Mouse (Mus musculus) brain, embryonic 14.5 days (tissue): ENCODE data around the gene Cstb.

Experiments
- CTCF ChIP-seq: fragments of 200-500 bp; IDR thresholded peaks from 2 replicates; pipeline ENCODE4 v1.5.1; 2012; ENCODE audit warnings: inconsistent platforms, mild to moderate bottlenecking, moderate library complexity, borderline replicate concordance; ENCODE audit not compliant: insufficient read depth, insufficient read length; ENCODE audit errors: extremely low read depth
- POLR2A ChIP-seq: fragments of 200-500 bp; IDR thresholded peaks from 2 replicates; pipeline ENCODE4 v1.6.1; 2012; ENCODE audit warnings: mild to moderate bottlenecking, inconsistent platforms, borderline replicate concordance; ENCODE audit not compliant: poor library complexity, insufficient read depth, insufficient read length, severe bottlenecking; ENCODE audit errors: extremely low read depth

DNA sequence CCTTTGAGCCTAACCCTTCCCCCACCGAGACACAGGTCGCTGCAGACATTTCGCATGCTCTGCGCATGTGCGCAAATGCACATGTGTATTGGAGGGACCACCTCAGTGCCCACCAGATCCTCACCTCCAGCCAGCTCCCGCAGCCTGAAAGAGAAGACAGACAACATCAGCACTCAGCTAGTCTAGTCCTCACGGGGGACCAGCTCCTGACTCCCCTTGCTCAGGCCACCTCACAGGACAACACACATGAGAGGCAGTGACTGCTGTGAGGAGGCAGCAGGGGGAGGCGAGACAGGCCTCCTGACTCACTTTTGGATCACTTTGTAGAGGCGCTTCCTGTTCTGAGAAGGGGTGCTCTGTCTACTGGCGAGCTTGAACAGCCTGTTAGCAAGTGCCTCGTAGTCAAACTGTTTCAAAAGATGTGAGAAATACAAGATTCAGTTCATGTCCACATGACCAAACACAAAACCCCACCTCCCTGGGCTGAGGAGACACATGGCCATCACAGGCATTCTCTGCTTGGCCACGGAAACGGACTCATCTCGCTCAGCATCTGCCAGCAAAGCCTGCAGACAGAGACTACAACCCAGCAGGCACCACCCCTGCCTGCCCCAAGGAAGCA is 23.1 kb upstream of the Cstb start:
- TF ChIP-seq CTCF: no peak
- TF ChIP-seq POLR2A: no peak
